Mouse (Mus musculus) NIH3T3 (cell line): Measurements from ENCODE around the gene Tcirg1.

Experiments used
- DNase-seq: peaks from one replicate; pipeline ENCODE4 v3.0.0-alpha.2; 2012; ENCODE audit warnings: low read depth

Gene Tcirg1

GRCm38 (mm10) chr19:3906795-3907786 is at the start of gene Tcirg1:
Tcirg1 (minus strand) TSS chr19:3907133.
- DNase-seq: peak; percentile 94

- no peak for DNase-seq
Measured at GRCm38 (mm10) chr19:3955804-3956203, 48.9 kb upstream of the Tcirg1 start.

- DNase-seq: no peak
Measured at GRCm38 (mm10) chr19:3955033-3955432, 48.1 kb upstream of the Tcirg1 start.

GRCm38 (mm10) chr19:3952099-3952498 is 45.2 kb upstream of the Tcirg1 start:
- no peak for DNase-seq

GRCm38 (mm10) chr19:3951461-3951860 is 44.5 kb upstream of the Tcirg1 start:
- DNase-seq: no peak

GRCm38 (mm10) chr19:3950331-3950730 is 43.4 kb upstream of the Tcirg1 start:
- DNase-seq: no peak

- no peak for DNase-seq
Measured at GRCm38 (mm10) chr19:3948546-3948945, 41.6 kb upstream of the Tcirg1 start.

GRCm38 (mm10) chr19:3947813-3948212 is 40.9 kb upstream of the Tcirg1 start:
- no peak for DNase-seq

- DNase-seq: peak; percentile 83
Measured at GRCm38 (mm10) chr19:3946715-3947114, 39.8 kb upstream of the Tcirg1 start.

- peak; percentile 36 for DNase-seq
Measured at GRCm38 (mm10) chr19:3945872-3946564, 39.1 kb upstream of the Tcirg1 start.

- no peak for DNase-seq
Measured at GRCm38 (mm10) chr19:3942986-3943735, 36.2 kb upstream of the Tcirg1 start.

GRCm38 (mm10) chr19:3942315-3942714 is 35.4 kb upstream of the Tcirg1 start:
- DNase-seq: no peak

GRCm38 (mm10) chr19:3935896-3936850 is 29.2 kb upstream of the Tcirg1 start:
- no peak for DNase-seq

- no peak for DNase-seq
Measured at GRCm38 (mm10) chr19:3935032-3935895, 28.3 kb upstream of the Tcirg1 start, which contains the start of gene Unc93b1. Unc93b1 (plus strand) TSS chr19:3935186.

- DNase-seq: no peak
Measured at GRCm38 (mm10) chr19:3931716-3932115, 24.8 kb upstream of the Tcirg1 start.

GRCm38 (mm10) chr19:3930262-3931057 is 23.5 kb upstream of the Tcirg1 start:
- no peak for DNase-seq

GRCm38 (mm10) chr19:3929211-3929941 is 22.4 kb upstream of the Tcirg1 start, which contains the start of gene Aldh3b1:
Aldh3b1 (minus strand) TSS chr19:3929808.
- peak; percentile 94 for DNase-seq

- no peak for DNase-seq
Measured at GRCm38 (mm10) chr19:3928779-3929178, 21.8 kb upstream of the Tcirg1 start.
